Mouse (Mus musculus): Measurements from ENCODE around the gene Dab2ip. TPM values are rescaled to one million over a fixed set of nuclear protein-coding genes. Genes with fewer than 3 reads are reported as not detected.
A peak's percentile ranks its signal among the peaks of the same experiment; 100 is the strongest.

Dab2ip gene
- polyA plus RNA-seq, 1 experiment: 46.9 TPM

DNA sequence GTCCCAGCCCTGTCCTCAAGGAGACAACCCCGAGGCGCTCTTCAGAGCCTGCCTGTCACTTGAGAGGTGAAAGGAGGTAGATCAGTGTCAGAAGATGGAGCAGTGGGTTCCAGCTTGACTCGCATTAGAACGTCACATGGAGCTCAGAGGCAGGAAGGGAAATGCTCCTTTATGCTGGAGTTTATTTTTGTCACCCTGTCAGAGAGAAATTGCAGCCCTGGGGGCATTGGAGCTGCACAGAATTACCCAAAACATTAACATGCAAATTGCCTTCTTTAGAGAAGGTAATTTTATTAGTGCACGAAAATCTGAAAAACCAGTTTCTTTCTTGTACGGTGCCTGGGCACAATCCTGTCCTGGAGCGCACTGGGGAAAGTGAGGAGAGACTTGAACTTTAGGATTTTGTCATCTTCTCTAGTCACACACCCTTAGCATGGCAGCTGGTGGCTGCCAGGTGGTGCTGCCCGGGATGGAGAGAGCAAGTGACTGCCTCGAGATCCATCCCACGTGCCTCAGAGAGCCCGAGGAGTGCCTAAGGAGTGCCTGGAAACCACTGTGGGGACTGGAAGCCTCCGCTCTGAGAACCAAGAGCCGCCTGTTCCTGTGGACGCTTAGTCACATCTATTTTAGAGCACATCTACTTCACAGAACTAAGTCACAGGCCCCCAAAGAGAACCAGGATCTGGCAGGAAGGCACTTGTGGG lies 209.9 kb downstream of the Dab2ip start:
- no peak overlapping the region for H3K4me3 ChIP-seq
- no peak overlapping the region for H3ac ChIP-seq (ENCODE audit: control insufficient read depth, insufficient read length)
- no peak overlapping the region for H3K4me2 ChIP-seq (ENCODE audit: low read depth)
- H3K79me2 ChIP-seq (ENCODE audit: control insufficient read depth, insufficient read depth): no peaks in the 10 kb centered on the region
- H3K27me3 ChIP-seq (ENCODE audit: control insufficient read depth, insufficient read depth, insufficient read length): no peaks in the 10 kb centered on the region
- no peak for TF ChIP-seq SRF (IDR thresholded peaks at IDR 0.05; ENCODE audit: control insufficient read depth, insufficient read length, low read depth)
- TF ChIP-seq USF1 (IDR thresholded peaks at IDR 0.05; ENCODE audit: low read depth): no peak
- peak; percentile 21 to 86 (median 43) for TF ChIP-seq MYOD1 (IDR thresholded peaks at IDR 0.05; ENCODE audit: control insufficient read depth in 1 of 3, insufficient read length in 2 of 3, low read depth in 2 of 3)
- no peak for TF ChIP-seq E2F4 (IDR thresholded peaks at IDR 0.05; ENCODE audit: insufficient read depth)
- peak; percentile 32 to 90 (median 60) for TF ChIP-seq MYOG (IDR thresholded peaks at IDR 0.05; ENCODE audit: control insufficient read depth in 1 of 3, insufficient read depth in 1 of 3, insufficient read length in 2 of 3, low read depth in 2 of 3)
- TF ChIP-seq TCF12 (IDR thresholded peaks at IDR 0.05; ENCODE audit: insufficient read depth, poor library complexity, severe bottlenecking): peak; percentile 24
- H3K36me3 ChIP-seq (ENCODE audit: control insufficient read depth, insufficient read depth): no peaks in the 10 kb centered on the region

DNA sequence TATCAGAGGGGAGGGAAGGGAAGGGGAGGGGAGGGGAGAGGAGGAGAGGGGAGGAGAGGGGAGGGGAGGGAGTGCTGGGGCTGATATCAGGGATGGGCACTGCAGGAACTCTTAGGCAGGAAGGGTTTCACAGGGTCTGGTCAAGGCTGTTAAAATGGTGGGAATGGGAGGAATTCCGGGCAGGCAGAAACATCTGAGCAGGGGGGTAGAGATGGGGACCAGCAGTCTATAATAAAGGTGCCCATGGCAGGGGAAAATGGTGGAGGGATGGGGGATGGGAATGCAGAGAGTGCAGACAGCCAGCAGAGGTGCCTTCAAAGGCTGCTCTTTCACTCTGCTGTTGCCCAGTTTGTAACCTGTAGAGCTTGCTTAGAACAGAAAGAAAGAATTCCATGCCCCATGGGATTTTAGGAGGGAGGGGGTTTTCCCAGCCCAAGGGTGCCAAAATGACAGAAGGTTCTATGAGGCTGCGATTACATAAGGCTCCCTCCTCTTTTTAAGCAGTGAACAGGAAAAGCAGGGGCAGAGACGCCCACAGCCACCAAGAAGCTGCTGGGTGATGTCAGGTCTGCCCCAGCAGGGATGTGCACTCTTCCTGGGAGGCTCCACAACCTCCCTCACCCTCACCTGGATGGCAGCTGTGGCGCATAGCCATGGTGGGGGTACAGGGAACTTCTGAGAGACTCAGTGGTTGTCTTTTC lies 210.6 kb downstream of the Dab2ip start:
- Histone ChIP-seq H3K27me3 (ENCODE audit: control insufficient read depth, insufficient read depth, insufficient read length) (no peaks in the 10 kb centered on the region), H3K36me3 (ENCODE audit: control insufficient read depth, insufficient read depth) (no peaks in the 10 kb centered on the region), H3K79me2 (ENCODE audit: control insufficient read depth, insufficient read depth) (no peaks in the 10 kb centered on the region), H3K4me2 (ENCODE audit: low read depth) (peak overlapping the region; percentile 43), H3K4me3 (no peak overlapping the region), H3ac (ENCODE audit: control insufficient read depth, insufficient read length) (no peak overlapping the region)
- no peak for TF ChIP-seq SRF (IDR thresholded peaks at IDR 0.05; ENCODE audit: control insufficient read depth, insufficient read length, low read depth)
- TF ChIP-seq CEBPB (IDR thresholded peaks at IDR 0.05; ENCODE audit: insufficient read depth, poor library complexity, severe bottlenecking): no peak
- TF ChIP-seq POLR2A (IDR thresholded peaks at IDR 0.05; ENCODE audit: insufficient read length, low read depth): no peak
- no peak for TF ChIP-seq TCF12 (IDR thresholded peaks at IDR 0.05; ENCODE audit: insufficient read depth, poor library complexity, severe bottlenecking)
- no peak for TF ChIP-seq REST (IDR thresholded peaks at IDR 0.05; ENCODE audit: insufficient read depth, insufficient read length)
- TF ChIP-seq E2F4 (IDR thresholded peaks at IDR 0.05; ENCODE audit: insufficient read depth): no peak
- no peak for TF ChIP-seq USF1 (IDR thresholded peaks at IDR 0.05; ENCODE audit: low read depth)
- no peak for TF ChIP-seq MAX (IDR thresholded peaks at IDR 0.05; ENCODE audit: low read depth)

DNA sequence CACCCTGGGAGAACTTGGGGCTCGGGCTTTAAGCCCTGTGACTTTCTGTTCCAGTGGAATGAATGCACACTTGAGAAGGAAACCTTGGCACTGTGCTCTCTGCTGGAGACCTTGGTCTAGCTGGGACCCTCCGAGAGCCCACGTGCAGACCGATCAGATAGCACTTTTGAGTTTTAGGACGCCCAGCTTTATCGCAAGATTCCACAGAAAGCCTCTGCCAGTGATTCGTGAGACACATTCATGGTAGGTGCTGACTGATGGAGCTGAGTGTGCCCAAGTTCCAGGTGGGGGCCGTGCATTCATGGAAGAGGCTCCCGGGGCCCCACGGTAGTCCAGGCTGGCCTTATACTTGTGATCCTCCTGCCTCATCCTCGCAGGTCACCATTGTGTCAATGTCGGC lies 211.3 kb downstream of the Dab2ip start:
- Histone ChIP-seq H3ac (ENCODE audit: control insufficient read depth, insufficient read length) (no peak overlapping the region), H3K4me3 (no peak overlapping the region), H3K79me2 (ENCODE audit: control insufficient read depth, insufficient read depth) (no peaks in the 10 kb centered on the region), H3K4me2 (ENCODE audit: low read depth) (no peak overlapping the region), H3K27me3 (ENCODE audit: control insufficient read depth, insufficient read depth, insufficient read length) (no peaks in the 10 kb centered on the region), H3K36me3 (ENCODE audit: control insufficient read depth, insufficient read depth) (no peaks in the 10 kb centered on the region)
- no peak for TF ChIP-seq MYOG (IDR thresholded peaks at IDR 0.05; ENCODE audit: control insufficient read depth in 1 of 3, insufficient read depth in 1 of 3, insufficient read length in 2 of 3, low read depth in 2 of 3)
- no peak for TF ChIP-seq USF1 (IDR thresholded peaks at IDR 0.05; ENCODE audit: low read depth)
- no peak for TF ChIP-seq TCF12 (IDR thresholded peaks at IDR 0.05; ENCODE audit: insufficient read depth, poor library complexity, severe bottlenecking)
- no peak for TF ChIP-seq POLR2A (IDR thresholded peaks at IDR 0.05; ENCODE audit: insufficient read length, low read depth)
- TF ChIP-seq MAX (IDR thresholded peaks at IDR 0.05; ENCODE audit: low read depth): no peak
- no peak for TF ChIP-seq REST (IDR thresholded peaks at IDR 0.05; ENCODE audit: insufficient read depth, insufficient read length)
- TF ChIP-seq E2F4 (IDR thresholded peaks at IDR 0.05; ENCODE audit: insufficient read depth): no peak
- TF ChIP-seq CEBPB (IDR thresholded peaks at IDR 0.05; ENCODE audit: insufficient read depth, poor library complexity, severe bottlenecking): no peak
- TF ChIP-seq MYOD1 (IDR thresholded peaks at IDR 0.05; ENCODE audit: control insufficient read depth in 1 of 3, insufficient read length in 2 of 3, low read depth in 2 of 3): no peak

DNA sequence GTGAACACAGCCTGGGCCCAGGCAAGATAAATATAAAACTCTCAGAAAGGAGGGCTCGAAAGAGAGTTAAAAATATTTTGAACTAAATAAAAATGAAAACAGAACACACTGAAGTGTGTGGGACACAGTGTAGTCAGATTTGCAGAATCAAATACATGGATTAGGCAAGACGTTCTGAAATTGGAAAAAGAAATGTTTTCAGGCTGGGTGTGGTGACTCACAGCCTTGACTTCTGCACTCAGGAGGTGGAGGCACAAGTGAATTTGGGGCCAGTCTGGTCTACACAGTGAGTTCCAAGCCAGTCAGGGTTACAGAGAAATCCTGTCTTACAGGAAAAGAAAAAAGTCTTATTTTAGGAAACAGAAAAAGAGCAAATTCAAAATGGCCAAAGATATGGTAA lies 212.5 kb downstream of the Dab2ip start:
- TF ChIP-seq TCF12 (IDR thresholded peaks at IDR 0.05; ENCODE audit: insufficient read depth, poor library complexity, severe bottlenecking) (no peak), TCF3 (IDR thresholded peaks at IDR 0.05; ENCODE audit: insufficient read length, low read depth) (no peak), POLR2A (IDR thresholded peaks at IDR 0.05; ENCODE audit: insufficient read length, low read depth) (no peak), USF1 (IDR thresholded peaks at IDR 0.05; ENCODE audit: low read depth) (no peak), MYOG (IDR thresholded peaks at IDR 0.05; ENCODE audit: control insufficient read depth in 1 of 3, insufficient read depth in 1 of 3, insufficient read length in 2 of 3, low read depth in 2 of 3) (no peak), CEBPB (IDR thresholded peaks at IDR 0.05; ENCODE audit: insufficient read depth, poor library complexity, severe bottlenecking) (no peak), POLR2AphosphoS2 (IDR thresholded peaks at IDR 0.05; ENCODE audit: insufficient read length, low read depth) (no peak)
- H3K4me3 ChIP-seq: no peak overlapping the region
- H3ac ChIP-seq (ENCODE audit: control insufficient read depth, insufficient read length): no peak overlapping the region
- H3K4me2 ChIP-seq (ENCODE audit: low read depth): no peak overlapping the region
- no peaks in the 10 kb centered on the region for H3K36me3 ChIP-seq (ENCODE audit: control insufficient read depth, insufficient read depth)
- no peaks in the 10 kb centered on the region for H3K27me3 ChIP-seq (ENCODE audit: control insufficient read depth, insufficient read depth, insufficient read length)
- H3K79me2 ChIP-seq (ENCODE audit: control insufficient read depth, insufficient read depth): no peaks in the 10 kb centered on the region

DNA sequence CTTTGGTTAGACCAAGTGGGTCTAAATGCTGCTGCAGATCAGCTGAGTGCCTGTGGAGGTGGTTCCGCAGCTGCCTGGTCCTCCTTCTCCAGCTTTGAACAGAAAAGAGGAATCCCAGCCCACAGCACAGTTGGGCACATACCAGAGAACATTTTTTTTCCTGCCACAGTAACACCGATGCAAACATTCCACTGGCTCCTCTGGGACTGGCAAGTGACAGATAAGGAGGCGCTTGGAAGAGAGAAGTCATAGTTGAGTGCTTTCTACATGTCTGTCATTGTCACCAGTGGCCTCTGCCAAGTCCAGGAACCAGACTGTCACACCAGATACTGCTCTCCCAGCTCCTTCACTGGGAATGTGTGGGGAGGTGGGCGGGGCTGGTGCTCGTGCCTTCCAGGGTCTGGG lies 217.6 kb downstream of the Dab2ip start:
- Histone ChIP-seq H3K27me3 (ENCODE audit: control insufficient read depth, insufficient read depth, insufficient read length) (no peaks in the 10 kb centered on the region), H3K4me2 (ENCODE audit: low read depth) (no peak overlapping the region), H3K36me3 (ENCODE audit: control insufficient read depth, insufficient read depth) (no peaks in the 10 kb centered on the region), H3ac (ENCODE audit: control insufficient read depth, insufficient read length) (no peak overlapping the region), H3K79me2 (ENCODE audit: control insufficient read depth, insufficient read depth) (no peaks in the 10 kb centered on the region), H3K4me3 (no peak overlapping the region)
- TF ChIP-seq TCF12 (IDR thresholded peaks at IDR 0.05; ENCODE audit: insufficient read depth, poor library complexity, severe bottlenecking): no peak
- no peak for TF ChIP-seq MAX (IDR thresholded peaks at IDR 0.05; ENCODE audit: low read depth)
- no peak for TF ChIP-seq POLR2AphosphoS2 (IDR thresholded peaks at IDR 0.05; ENCODE audit: insufficient read length, low read depth)
- TF ChIP-seq MYOD1 (IDR thresholded peaks at IDR 0.05; ENCODE audit: control insufficient read depth in 1 of 3, insufficient read length in 2 of 3, low read depth in 2 of 3): peak in 1 of 3 experiments; percentile 14
- no peak for TF ChIP-seq E2F4 (IDR thresholded peaks at IDR 0.05; ENCODE audit: insufficient read depth)
- peak in 1 of 3 experiments; percentile 61 for TF ChIP-seq MYOG (IDR thresholded peaks at IDR 0.05; ENCODE audit: control insufficient read depth in 1 of 3, insufficient read depth in 1 of 3, insufficient read length in 2 of 3, low read depth in 2 of 3)
- no peak for TF ChIP-seq CEBPB (IDR thresholded peaks at IDR 0.05; ENCODE audit: insufficient read depth, poor library complexity, severe bottlenecking)
- TF ChIP-seq REST (IDR thresholded peaks at IDR 0.05; ENCODE audit: insufficient read depth, insufficient read length): no peak
- TF ChIP-seq SRF (IDR thresholded peaks at IDR 0.05; ENCODE audit: control insufficient read depth, insufficient read length, low read depth): no peak
- TF ChIP-seq TCF3 (IDR thresholded peaks at IDR 0.05; ENCODE audit: insufficient read length, low read depth): no peak
- TF ChIP-seq POLR2A (IDR thresholded peaks at IDR 0.05; ENCODE audit: insufficient read length, low read depth): no peak
- TF ChIP-seq USF1 (IDR thresholded peaks at IDR 0.05; ENCODE audit: low read depth): no peak

All from myocyte (in vitro differentiated cells).